Mouse (Mus musculus) stomach, embryonic 16.5 days (tissue): ENCODE results near the gene Prpf4b. TPM values are rescaled to one million over a fixed set of nuclear protein-coding genes. Genes with fewer than 3 reads are reported as not detected.

Source experiments
- ATAC-seq: fragments of 200-750 bp; cut with Nextera tagmentation; 2 replicates; pipeline ENCODE4 v1.8.0; 2017; ENCODE audit warnings: moderate number of reproducible peaks, moderate TSS enrichment; ENCODE audit not compliant: insufficient read depth, low FRiP score
- H3K27ac ChIP-seq: fragments of 300-500 bp; sonication (generic); 2 replicates; pipeline ENCODE4 v1.5.1; 2014; ENCODE audit warnings: low read length
- H3K27me3 ChIP-seq: fragments of 300-500 bp; sonication (generic); 2 replicates; pipeline ENCODE4 v1.6.1; 2014; ENCODE audit warnings: low read length, control low read depth, mixed read lengths; ENCODE audit not compliant: control insufficient read depth, insufficient read depth
- H3K36me3 ChIP-seq: fragments of 300-500 bp; sonication (generic); 2 replicates; pipeline ENCODE4 v1.6.1; 2014; ENCODE audit warnings: low read length; ENCODE audit not compliant: control insufficient read depth, insufficient read depth
- H3K4me1 ChIP-seq: fragments of 300-500 bp; sonication (generic); 2 replicates; pipeline ENCODE4 v1.6.1; 2014; ENCODE audit warnings: low read length, control low read depth, mixed read lengths; ENCODE audit not compliant: control insufficient read depth, insufficient read depth
- H3K4me2 ChIP-seq: fragments of 300-500 bp; sonication (generic); 2 replicates; pipeline ENCODE4 v1.6.1; 2014; ENCODE audit warnings: low read depth, low read length, mixed read lengths
- H3K4me3 ChIP-seq: fragments of 300-500 bp; sonication (generic); replicated peaks from 2 replicates; pipeline ENCODE4 v1.5.1; 2014; ENCODE audit warnings: mild to moderate bottlenecking, low read length
- H3K9ac ChIP-seq: fragments of 300-500 bp; sonication (generic); 2 replicates; pipeline ENCODE4 v1.6.1; 2014; ENCODE audit warnings: low read length
- H3K9me3 ChIP-seq: fragments of 300-500 bp; sonication (generic); replicated peaks from 2 replicates; pipeline ENCODE4 v1.6.1; 2016; ENCODE audit warnings: low read length, control low read depth; ENCODE audit not compliant: control insufficient read depth
- WGBS: fragments of 180-500 bp; shearing (Covaris S2); extraction: QIAGEN DNeasy Blood & Tissue Kit; methylation state at CpG from one replicate; pipeline ENCODE4 v1.1.7; 2014; 5-methylcytosine and 5-hydroxymethylcytosine counted together
- polyA plus RNA-seq: library from polyadenylated mRNA; unstranded; fragments of >200 nt; fragmentation: Nextera tagmentation; extraction: Ambion mirVana; gene quantifications from 2 replicates; pipeline ENCODE4 v1.2.1, GENCODE M21; 2015

Gene Prpf4b
- polyA plus RNA-seq, result 65.7 and 74.3 TPM in 2 replicates

DNA sequence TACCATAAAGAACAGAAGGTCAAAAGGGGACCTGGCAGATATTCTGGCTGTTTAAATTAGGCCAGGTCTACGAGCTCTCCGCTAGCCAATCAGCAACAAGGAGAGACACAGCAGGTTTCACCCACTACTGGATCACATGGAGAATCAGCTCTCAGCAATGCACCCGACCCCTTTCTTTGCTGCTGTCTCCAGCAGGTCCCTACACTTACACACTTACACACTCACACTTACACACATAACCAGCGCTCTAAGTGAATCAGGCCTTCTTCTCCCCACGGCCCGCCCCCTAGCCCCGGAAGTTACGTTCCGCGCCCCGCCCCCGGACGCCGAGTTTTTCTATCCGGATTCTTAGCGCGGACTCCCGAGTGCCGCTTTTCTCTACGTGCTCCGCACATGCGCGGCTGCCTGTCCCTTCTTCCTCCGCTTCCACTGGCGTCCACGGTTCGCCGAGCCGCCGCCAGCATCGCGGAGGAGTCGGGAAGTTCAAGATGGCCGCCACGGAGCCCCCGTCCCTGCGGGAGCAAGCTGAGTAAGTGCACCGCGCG, at the start of gene Prpf4b:
Gene Prpf4b, plus strand, starts transcription at position 137 of the 545 bp plus-strand sequence.
- WGBS, result under 1% methylated on average over 40 of the region's 40 CpGs
- ATAC-seq, result peak; percentile 80

DNA sequence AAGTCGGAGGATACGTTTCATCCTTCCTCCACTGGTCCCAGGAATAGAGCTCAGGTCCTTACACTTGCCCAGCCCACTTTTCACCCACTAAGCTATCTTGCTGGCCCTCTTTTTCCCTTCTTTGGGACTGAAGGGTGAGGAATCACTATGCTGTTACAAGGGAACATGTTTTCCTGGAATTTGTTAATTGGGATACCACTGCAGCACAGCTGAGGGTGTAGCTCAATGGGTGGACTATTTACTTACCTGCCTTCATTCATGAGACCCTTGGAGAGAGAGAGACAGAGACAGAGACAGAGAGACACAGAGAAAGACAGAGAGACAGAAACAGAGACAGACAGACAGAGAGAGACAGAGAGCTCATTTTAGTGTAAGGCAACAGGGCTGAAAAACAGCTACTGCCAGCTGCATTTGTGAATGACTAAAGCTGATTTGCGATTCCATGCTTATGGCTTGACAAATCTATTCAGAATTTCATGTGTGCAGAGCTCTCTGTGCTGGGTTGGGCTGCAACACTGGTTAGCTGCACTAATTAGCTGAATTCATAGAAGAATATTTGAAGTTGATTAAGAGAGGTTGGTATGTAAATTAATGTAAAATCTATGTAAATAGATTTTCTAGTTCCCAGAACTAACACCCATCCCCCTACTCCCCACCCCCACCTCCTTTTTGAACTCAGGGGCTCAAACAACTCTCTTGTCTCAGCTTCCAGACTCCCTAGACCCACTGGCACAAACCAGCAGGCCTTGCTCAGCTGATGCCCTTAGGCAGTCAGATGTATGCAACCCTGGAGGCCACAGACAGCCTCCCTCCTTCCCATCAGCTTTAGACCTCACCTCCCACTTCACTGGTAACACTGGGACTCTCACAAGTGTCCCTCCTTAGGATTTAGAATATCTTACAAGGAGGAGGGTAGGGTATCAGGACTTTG, 48.1 kb upstream of the Prpf4b start:
- Histone ChIP-seq H3K4me1 (peaks cover 7% of the 10 kb centered on the region; the same call in 1 of the 2 replicates), H3K9me3 (no peaks in the 10 kb centered on the region), H3K27me3 (no peaks in the 10 kb centered on the region), H3K4me3 (no peak overlapping the region), H3K36me3 (no peaks in the 10 kb centered on the region), H3K9ac (no peak overlapping the region), H3K4me2 (no peak overlapping the region), H3K27ac (peak overlapping the region; percentile 50; the same call in 1 of the 2 replicates)
- no peak for ATAC-seq
- WGBS, result 71% methylated on average over 3 of the region's 3 CpGs

More for the DNA sequence above, at the start of gene Prpf4b:
- peak within 1 kb of the TSS; percentile 78 for H3K4me2 ChIP-seq
- H3K27me3 ChIP-seq, result no peaks in the 10 kb centered on the region
- H3K9ac ChIP-seq, result peak within 1 kb of the TSS; percentile 96
- H3K9me3 ChIP-seq, result no peaks in the 10 kb centered on the region
- H3K4me3 ChIP-seq, result peak within 1 kb of the TSS; percentile 95
- no peaks in the 10 kb centered on the region for H3K36me3 ChIP-seq
- peaks cover 23% of the 10 kb centered on the region for H3K4me1 ChIP-seq
- peak within 1 kb of the TSS; percentile 99 for H3K27ac ChIP-seq

DNA sequence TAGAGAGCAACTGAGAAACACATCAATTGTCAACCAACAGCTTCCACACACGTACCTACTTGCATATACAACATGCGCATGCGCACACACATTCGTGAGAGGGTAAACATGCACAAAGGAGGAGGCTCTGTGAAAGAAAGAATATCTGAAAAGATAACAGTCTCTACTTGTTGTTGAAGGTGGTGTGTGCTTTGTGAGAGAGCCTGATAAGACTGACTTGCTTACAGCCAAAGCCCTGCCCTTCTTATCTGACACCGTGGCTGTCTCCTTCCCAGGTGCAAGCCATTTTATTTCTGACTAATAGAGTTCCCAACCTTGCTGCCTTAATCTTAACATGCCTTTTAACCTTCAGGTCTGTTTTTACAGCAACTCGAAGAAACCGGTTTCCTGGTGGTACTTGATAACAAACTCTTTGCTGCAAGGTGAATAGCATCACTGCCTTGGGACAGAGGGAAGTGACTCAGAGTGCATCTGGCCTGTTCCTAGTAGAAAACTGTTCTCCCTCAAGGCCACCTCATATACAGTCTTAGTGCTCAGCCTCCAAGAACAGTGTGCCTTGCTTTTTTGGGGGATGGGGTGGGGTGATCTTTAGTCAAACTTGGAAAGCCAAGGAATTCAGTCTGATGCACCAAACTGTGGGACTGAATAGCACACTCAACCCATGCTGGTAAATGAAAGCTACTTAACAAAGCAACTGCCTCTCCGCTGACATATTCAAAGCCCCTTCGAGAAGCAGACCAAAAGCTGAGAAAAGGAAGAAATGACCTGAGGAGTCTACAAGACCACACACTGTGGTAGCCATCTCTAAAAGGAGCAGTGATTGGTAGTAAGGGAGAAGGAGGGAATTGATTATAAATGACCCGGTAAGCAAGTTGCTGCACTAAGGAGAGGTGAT, 46.9 kb upstream of the Prpf4b start:
- peak; percentile 95 for ATAC-seq
- Histone ChIP-seq H3K4me3 (no peak overlapping the region), H3K9me3 (no peaks in the 10 kb centered on the region), H3K4me1 (peaks cover 7% of the 10 kb centered on the region; the same call in 1 of the 2 replicates), H3K27ac (peak overlapping the region; percentile 82), H3K9ac (no peak overlapping the region), H3K4me2 (no peak overlapping the region), H3K27me3 (no peaks in the 10 kb centered on the region), H3K36me3 (no peaks in the 10 kb centered on the region)
- WGBS, result 60% methylated on average over 10 of the region's 10 CpGs

DNA sequence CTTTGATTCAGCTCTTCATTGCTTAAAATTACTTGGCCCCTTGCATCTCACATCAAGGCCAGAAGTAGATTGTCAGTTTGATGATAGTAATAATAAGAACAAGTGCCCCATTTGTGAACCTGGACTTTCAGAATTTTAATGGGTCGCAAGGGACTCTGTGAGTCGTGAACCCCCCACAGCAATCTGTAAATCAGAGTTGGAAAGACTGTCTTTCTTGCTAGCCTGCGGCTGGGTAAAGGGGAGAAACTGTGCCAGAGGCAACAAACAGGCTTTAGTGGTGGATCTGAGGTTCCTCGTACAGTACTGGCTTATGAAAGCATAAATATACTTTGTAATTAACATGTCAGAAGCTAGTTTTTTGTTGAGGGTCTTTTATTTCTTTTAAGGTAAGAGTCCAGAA, 32.3 kb upstream of the Prpf4b start:
- no peaks in the 10 kb centered on the region for H3K9me3 ChIP-seq
- WGBS, result 83% methylated on average over 4 of the region's 4 CpGs
- H3K4me1 ChIP-seq, result no peaks in the 10 kb centered on the region
- ATAC-seq, result no peak
- H3K4me3 ChIP-seq, result no peak overlapping the region
- no peaks in the 10 kb centered on the region for H3K27me3 ChIP-seq
- no peaks in the 10 kb centered on the region for H3K36me3 ChIP-seq
- no peak overlapping the region for H3K27ac ChIP-seq
- no peak overlapping the region for H3K4me2 ChIP-seq
- H3K9ac ChIP-seq, result no peak overlapping the region

DNA sequence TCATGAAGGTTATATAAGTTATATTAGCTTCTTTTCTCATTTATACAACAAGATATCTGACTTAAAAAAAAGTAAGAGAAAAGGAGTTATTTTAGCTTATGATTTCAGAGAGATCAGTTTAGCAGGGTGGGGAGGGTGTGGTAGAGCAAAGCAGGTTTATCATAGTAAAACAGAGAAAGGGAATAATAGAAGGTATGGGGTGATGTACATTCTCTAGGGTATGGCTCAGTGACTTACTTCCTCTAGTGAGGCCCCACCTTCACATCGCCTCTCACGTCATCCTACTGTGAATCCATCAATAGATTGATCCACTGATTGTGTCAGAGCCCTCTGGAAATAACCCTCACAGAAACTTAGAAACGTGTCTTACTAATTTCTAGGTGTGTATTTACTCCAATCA, 24.3 kb upstream of the Prpf4b start:
- no peaks in the 10 kb centered on the region for H3K4me1 ChIP-seq
- H3K4me2 ChIP-seq, result no peak overlapping the region
- H3K36me3 ChIP-seq, result no peaks in the 10 kb centered on the region
- H3K27ac ChIP-seq, result no peak overlapping the region
- no peak for ATAC-seq
- H3K9ac ChIP-seq, result no peak overlapping the region
- WGBS, result 75% methylated on average over 3 of the region's 3 CpGs
- H3K4me3 ChIP-seq, result no peak overlapping the region
- peaks cover 22% of the 10 kb centered on the region for H3K9me3 ChIP-seq
- H3K27me3 ChIP-seq, result no peaks in the 10 kb centered on the region

DNA sequence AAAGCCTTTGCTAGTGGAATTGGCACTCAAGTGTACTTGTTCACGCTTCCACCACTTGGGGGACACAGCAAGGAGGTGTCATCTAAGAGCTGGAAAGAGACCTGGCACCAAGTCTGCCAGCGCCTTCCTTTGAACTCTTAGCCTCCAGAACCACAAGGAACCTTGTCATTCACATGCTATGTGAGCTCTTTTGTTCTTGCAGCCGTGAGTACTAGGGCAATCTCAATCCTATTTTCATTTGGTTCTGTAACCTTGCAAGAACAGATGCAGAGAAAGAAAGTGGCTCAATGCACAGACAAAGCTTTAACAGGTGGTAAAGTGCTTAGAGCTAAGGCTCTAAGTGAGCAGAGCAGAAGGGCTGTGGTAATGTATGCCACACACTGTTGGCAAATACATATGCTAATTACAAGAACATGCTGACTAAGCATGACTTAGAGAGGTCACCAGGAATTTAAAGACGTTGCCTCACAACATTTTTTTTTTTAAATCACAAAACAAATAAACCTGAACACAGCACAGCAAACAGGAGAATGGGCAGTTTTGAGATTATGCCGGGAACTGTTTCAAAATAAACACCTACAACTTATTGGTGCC, 23.8 kb upstream of the Prpf4b start:
- no peak overlapping the region for H3K4me3 ChIP-seq
- no peak overlapping the region for H3K4me2 ChIP-seq
- H3K36me3 ChIP-seq, result no peaks in the 10 kb centered on the region
- H3K9ac ChIP-seq, result no peak overlapping the region
- H3K9me3 ChIP-seq, result peaks cover 22% of the 10 kb centered on the region
- no peaks in the 10 kb centered on the region for H3K27me3 ChIP-seq
- H3K27ac ChIP-seq, result no peak overlapping the region
- ATAC-seq, result no peak
- 74% methylated on average over 5 of the region's 5 CpGs for WGBS
- H3K4me1 ChIP-seq, result no peaks in the 10 kb centered on the region

DNA sequence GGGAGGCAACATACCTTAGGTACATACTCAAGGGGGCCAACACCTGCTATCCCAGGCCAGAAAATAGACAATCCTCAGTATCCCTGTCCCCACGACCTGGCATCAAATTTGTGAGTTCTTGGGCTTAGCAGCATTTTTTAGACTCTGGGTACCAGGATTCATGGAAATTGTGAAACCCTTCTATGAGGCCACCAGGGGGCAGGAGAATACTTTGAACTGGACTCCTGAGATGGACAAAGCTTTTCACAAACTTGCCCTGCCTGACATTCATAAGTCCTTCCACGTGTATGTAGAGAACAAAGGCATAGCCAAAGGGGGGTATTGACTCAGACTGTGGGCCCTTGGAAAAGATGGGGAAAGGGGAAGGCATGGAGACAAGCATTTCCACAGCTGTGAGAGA, 17.6 kb upstream of the Prpf4b start:
- no peak overlapping the region for H3K4me2 ChIP-seq
- 49% methylated on average over 2 of the region's 2 CpGs for WGBS
- no peak overlapping the region for H3K27ac ChIP-seq
- H3K36me3 ChIP-seq, result no peaks in the 10 kb centered on the region
- no peak overlapping the region for H3K9ac ChIP-seq
- H3K27me3 ChIP-seq, result no peaks in the 10 kb centered on the region
- H3K4me1 ChIP-seq, result no peaks in the 10 kb centered on the region
- H3K4me3 ChIP-seq, result no peak overlapping the region
- ATAC-seq, result no peak
- H3K9me3 ChIP-seq, result peaks cover 22% of the 10 kb centered on the region

DNA sequence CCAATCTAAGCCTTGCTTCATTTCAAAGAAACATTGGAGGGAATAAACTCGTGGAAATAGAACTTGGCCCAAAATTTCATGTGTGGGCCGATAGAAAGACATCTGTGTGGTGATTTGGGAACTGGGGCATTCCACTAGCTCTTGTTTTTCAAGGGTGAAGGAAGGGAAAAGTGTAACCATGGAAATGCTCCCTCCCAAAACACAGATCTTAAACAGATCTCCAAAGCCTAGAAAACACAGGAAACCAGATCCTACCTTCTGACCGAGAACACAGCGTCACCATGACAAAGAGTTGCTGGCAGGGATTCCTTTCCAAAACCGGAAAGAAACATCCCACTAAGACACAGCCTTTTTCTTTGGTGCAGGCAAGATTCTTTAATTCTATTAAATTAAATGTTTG, 15.7 kb upstream of the Prpf4b start:
- Histone ChIP-seq H3K9me3 (peaks cover 10% of the 10 kb centered on the region; the same call in 1 of the 2 replicates), H3K36me3 (no peaks in the 10 kb centered on the region), H3K27ac (no peak overlapping the region), H3K9ac (no peak overlapping the region), H3K27me3 (no peaks in the 10 kb centered on the region), H3K4me1 (no peaks in the 10 kb centered on the region), H3K4me2 (no peak overlapping the region), H3K4me3 (no peak overlapping the region)
- ATAC-seq, result no peak
- 69% methylated on average over 5 of the region's 5 CpGs for WGBS
